Mouse (Mus musculus): ENCODE measurements around the gene Alg3. TPM values are rescaled to one million over a fixed set of nuclear protein-coding genes. Genes with fewer than 3 reads are reported as not detected.

Alg3 gene
- total RNA-seq, 2 experiments from 2014 or later = 12.3 to 14.1 TPM

GRCm38 (mm10) chr16:20610501-20611356, 806 bp downstream of the Alg3 start:
- DNase-seq (ENCODE audit: low spot score in 2 of 2) = peak; percentile 81 to 86

GRCm38 (mm10) chr16:20604705-20605104, 6.8 kb downstream of the Alg3 start:
- DNase-seq (ENCODE audit: low spot score in 2 of 2) = no peak

GRCm38 (mm10) chr16:20600511-20600910, 11.0 kb downstream of the Alg3 start:
- DNase-seq (ENCODE audit: low spot score in 2 of 2) = no peak

GRCm38 (mm10) chr16:20596687-20597441, 14.7 kb downstream of the Alg3 start:
- DNase-seq (ENCODE audit: low spot score in 2 of 2) = peak in 1 of 2 experiments; percentile 49

- DNase-seq (ENCODE audit: low spot score in 2 of 2) = no peak
Observed at GRCm38 (mm10) chr16:20595737-20596136, 15.8 kb downstream of the Alg3 start.

GRCm38 (mm10) chr16:20595060-20595673, 16.4 kb downstream of the Alg3 start:
- DNase-seq (ENCODE audit: low spot score in 2 of 2) = no peak

GRCm38 (mm10) chr16:20591076-20591705, 20.3 kb downstream of the Alg3 start:
- DNase-seq (ENCODE audit: low spot score in 2 of 2) = no peak

- no peak for DNase-seq (ENCODE audit: low spot score in 2 of 2)
Observed at GRCm38 (mm10) chr16:20590680-20591038, 20.9 kb downstream of the Alg3 start.

GRCm38 (mm10) chr16:20589939-20590679, 21.4 kb downstream of the Alg3 start:
- peak; percentile 36 to 46 for DNase-seq (ENCODE audit: low spot score in 2 of 2)

- DNase-seq (ENCODE audit: low spot score in 2 of 2) = no peak
Observed at GRCm38 (mm10) chr16:20589366-20589938, 22.1 kb downstream of the Alg3 start, which contains the start of gene Vwa5b2. Gene Vwa5b2, plus strand, starts transcription at chr16:20589471.

- DNase-seq (ENCODE audit: low spot score in 2 of 2) = no peak
Observed at GRCm38 (mm10) chr16:20565075-20565474, 46.5 kb downstream of the Alg3 start.

GRCm38 (mm10) chr16:20557381-20557780, 54.2 kb downstream of the Alg3 start:
- no peak for DNase-seq (ENCODE audit: low spot score in 2 of 2)

Small RNA genes lying within 50 kb of the gene (microRNA-seq; reads per million reads assigned to microRNA genes)
- 254 to 395 reads per million in 2 experiments for gene Mir1224

Other genes with a start within 250 kb of the Alg3 start
- 100 to 1,000 TPM; 175 to 193 TPM for gene Abcc5, start 185.3 kb downstream of the Alg3 start, total RNA-seq (2021)
- 10 to 100 TPM; 51.7 to 54.1 TPM for gene Eif2b5, start 112.9 kb downstream of the Alg3 start, total RNA-seq (2021)
- gene Dvl3, start 94.8 kb downstream of the Alg3 start, total RNA-seq (2021) = 10 to 100 TPM; 77.2 to 78.9 TPM
- 100 to 1,000 TPM; 893 to 941 TPM for gene Ap2m1, start 76.3 kb downstream of the Alg3 start, total RNA-seq (2021)
- gene Abcf3, start 63.2 kb downstream of the Alg3 start, total RNA-seq (2021) = 10 to 100 TPM; 82.8 to 87.9 TPM
- gene Vwa5b2, start 22.3 kb downstream of the Alg3 start, total RNA-seq (2021) = 10 to 100 TPM; 30.8 to 43.6 TPM
- gene Eef1akmt4, start 142 bp downstream of the Alg3 start, total RNA-seq (2021) = 1 to 10 TPM; 1.7 to 3.6 TPM
- gene Gm49333, start 125 bp downstream of the Alg3 start, total RNA-seq (2021) = not detected
- gene Camk2n2, start 9.6 kb upstream of the Alg3 start, total RNA-seq (2021) = 100 to 1,000 TPM; 118 to 125 TPM
- 10 to 100 TPM; 27.2 to 30.8 TPM for gene Ece2, start 18.1 kb upstream of the Alg3 start, total RNA-seq (2021)
- 100 to 1,000 TPM; 239 to 245 TPM for gene Psmd2, start 39.9 kb upstream of the Alg3 start, total RNA-seq (2021)
- gene Eif4g1, start 56.6 kb upstream of the Alg3 start, total RNA-seq (2021) = 100 to 1,000 TPM; 336 to 340 TPM
- 100 to 1,000 TPM; 432 to 446 TPM for gene Fam131a, start 81.5 kb upstream of the Alg3 start, total RNA-seq (2021)
- gene Polr2h, start 105.9 kb upstream of the Alg3 start, total RNA-seq (2021) = 10 to 100 TPM; 22.4 to 25.7 TPM
- 10 to 100 TPM; 49.9 to 60.4 TPM for gene Clcn2, start 106.0 kb upstream of the Alg3 start, total RNA-seq (2021)
- gene Chrd, start 121.4 kb upstream of the Alg3 start, total RNA-seq (2021) = 10 to 100 TPM; 36.4 to 45.8 TPM
- 1 to 10 TPM; 5.0 to 5.9 TPM for gene Thpo, start 122.8 kb upstream of the Alg3 start, total RNA-seq (2021)